Mouse (Mus musculus): ENCODE measurements around the gene Glt6d1. TPM values are rescaled to one million over a fixed set of nuclear protein-coding genes. Genes with fewer than 3 reads are reported as not detected.

Glt6d1 gene
- total RNA-seq, 2 experiments from 2014 or later, result not detected

GRCm38 (mm10) chr2:25811711-25812110 lies 3.9 kb downstream of the Glt6d1 start:
- intact Hi-C loops (cut with DNase I), result no loop called here
- DNase-seq, result no peak

- intact Hi-C loops (cut with DNase I), result no loop called here
- peak; percentile 9 to 28 for DNase-seq
These were observed 17.6 kb downstream of the Glt6d1 start for GRCm38 (mm10) chr2:25798065-25798464.

- peak; percentile 40 to 42 for DNase-seq
- intact Hi-C loops (cut with DNase I), result no loop called here
These were observed 18.0 kb downstream of the Glt6d1 start for GRCm38 (mm10) chr2:25797635-25798034.

- intact Hi-C loops (cut with DNase I), result no loop called here
- DNase-seq, result no peak
These were observed 26.6 kb downstream of the Glt6d1 start for GRCm38 (mm10) chr2:25789092-25789491.

GRCm38 (mm10) chr2:25785573-25786322 lies 29.9 kb downstream of the Glt6d1 start:
- peak in 1 of 2 experiments; percentile 20 for DNase-seq
- intact Hi-C loops (cut with DNase I), result no loop called here

GRCm38 (mm10) chr2:25781957-25782356 lies 33.7 kb downstream of the Glt6d1 start, which contains the start of gene Gm13539:
Gene Gm13539 (plus strand): TSS chr2:25782257.
- intact Hi-C loops (cut with DNase I), result no loop called here
- DNase-seq, result no peak

- DNase-seq, result no peak
- intact Hi-C loops (cut with DNase I), result no loop called here
These were observed 34.7 kb downstream of the Glt6d1 start for GRCm38 (mm10) chr2:25780921-25781320.

GRCm38 (mm10) chr2:25779076-25779475 lies 36.6 kb downstream of the Glt6d1 start:
- DNase-seq, result no peak
- intact Hi-C loops (cut with DNase I), result no loop called here

- no peak for DNase-seq
These were observed 38.9 kb downstream of the Glt6d1 start, which contains the start of gene Lcn11 for GRCm38 (mm10) chr2:25776717-25777116. Gene Lcn11 (plus strand): TSS chr2:25777017.

GRCm38 (mm10) chr2:25775991-25776390 lies 39.7 kb downstream of the Glt6d1 start:
- intact Hi-C loops (cut with DNase I), result no loop called here
- DNase-seq, result no peak

More at GRCm38 (mm10) chr2:25776717-25777116, 38.9 kb downstream of the Glt6d1 start, which contains the start of gene Lcn11:
- intact Hi-C loops (cut with DNase I), result no loop called here

GRCm38 (mm10) chr2:25774640-25775039 lies 41.0 kb downstream of the Glt6d1 start:
- DNase-seq, result no peak

GRCm38 (mm10) chr2:25773507-25773906 lies 42.1 kb downstream of the Glt6d1 start:
- no peak for DNase-seq
- intact Hi-C loops (cut with DNase I), result no loop called here

More at GRCm38 (mm10) chr2:25774640-25775039, 41.0 kb downstream of the Glt6d1 start:
- intact Hi-C loops (cut with DNase I), result no loop called here

- DNase-seq, result no peak
- intact Hi-C loops (cut with DNase I), result no loop called here
These were observed 47.9 kb downstream of the Glt6d1 start for GRCm38 (mm10) chr2:25767764-25768163.

- DNase-seq, result no peak
- intact Hi-C loops (cut with DNase I), result no loop called here
These were observed 50.4 kb downstream of the Glt6d1 start, which contains the start of gene Lcn3 for GRCm38 (mm10) chr2:25765269-25765668. Gene Lcn3 (plus strand): TSS chr2:25765569.

- DNase-seq, result no peak
- intact Hi-C loops (cut with DNase I), result no loop called here
These were observed 57.5 kb downstream of the Glt6d1 start for GRCm38 (mm10) chr2:25758064-25758625.

GRCm38 (mm10) chr2:25754201-25754600 lies 61.4 kb downstream of the Glt6d1 start:
- DNase-seq, result no peak
- intact Hi-C loops (cut with DNase I), result no loop called here

Other genes with a start within 250 kb of the Glt6d1 start
- gene Mamdc4, start 241.0 kb downstream of the Glt6d1 start, total RNA-seq (2021), result 1 to 10 TPM; 1.8 to 2.2 TPM
- 100 to 1,000 TPM in 1 of 2 experiments, 10 to 100 TPM in 1; 93.8 to 101 TPM for gene Phpt1, start 240.6 kb downstream of the Glt6d1 start, total RNA-seq (2021)
- under 1 TPM; 0.10 to 0.12 TPM for gene Ajm1, start 234.1 kb downstream of the Glt6d1 start, total RNA-seq (2021)
- 10 to 100 TPM; 49.4 to 57.6 TPM for gene Rabl6, start 207.3 kb downstream of the Glt6d1 start, total RNA-seq (2021)
- gene Ccdc183, start 198.2 kb downstream of the Glt6d1 start, total RNA-seq (2021), result not detected
- gene Tmem141, start 193.8 kb downstream of the Glt6d1 start, total RNA-seq (2021), result 10 to 100 TPM; 22.1 to 24.6 TPM
- 1 to 10 TPM; 2.7 to 3.7 TPM for gene Fcna, start 187.8 kb downstream of the Glt6d1 start, total RNA-seq (2021)
- 1 to 10 TPM in 1 of 2 experiments, under 1 TPM in 1; 0.99 to 1.0 TPM for gene Lcn8, start 162.7 kb downstream of the Glt6d1 start, total RNA-seq (2021)
- gene Lcn5, start 157.9 kb downstream of the Glt6d1 start, total RNA-seq (2021), result not detected
- gene Lcn6, start 139.1 kb downstream of the Glt6d1 start, total RNA-seq (2021), result not detected
- gene Lcn10, start 133.1 kb downstream of the Glt6d1 start, total RNA-seq (2021), result not detected
- not detected for gene Obp2a, start 115.8 kb downstream of the Glt6d1 start, total RNA-seq (2021)
- gene Bmyc, start 109.1 kb downstream of the Glt6d1 start, total RNA-seq (2021), result 10 to 100 TPM; 14.6 to 15.6 TPM
- not detected for gene Obp2b, start 78.8 kb downstream of the Glt6d1 start, total RNA-seq (2021)
- not detected for gene Lcn3, start 50.3 kb downstream of the Glt6d1 start, total RNA-seq (2021)
- not detected for gene Lcn11, start 38.8 kb downstream of the Glt6d1 start, total RNA-seq (2021)
- gene Gm13539, start 33.6 kb downstream of the Glt6d1 start, total RNA-seq (2021), result not detected
- gene Lcn9, start 7.3 kb upstream of the Glt6d1 start, total RNA-seq (2021), result not detected
- gene Sohlh1, start 31.4 kb upstream of the Glt6d1 start, total RNA-seq (2021), result not detected
- gene Kcnt1, start 47.9 kb upstream of the Glt6d1 start, total RNA-seq (2021), result 1 to 10 TPM in 1 of 2 experiments, under 1 TPM in 1; 0.62 to 1.1 TPM
- 10 to 100 TPM; 36.3 to 37.1 TPM for gene Camsap1, start 167.4 kb upstream of the Glt6d1 start, total RNA-seq (2021)
- gene Ubac1, start 205.9 kb upstream of the Glt6d1 start, total RNA-seq (2021), result 10 to 100 TPM; 71.6 to 76.9 TPM